Mouse (Mus musculus) heart, adult 2 months (tissue): ENCODE data around the gene Tmem210.

Source experiments
- CTCF ChIP-seq: fragments of 200-600 bp; IDR thresholded peaks from 2 replicates; pipeline ENCODE4 v1.8.1; 2022; ENCODE audit warnings: antibody characterized with exemption, mild to moderate bottlenecking, moderate library complexity
- POLR2A ChIP-seq: fragments of 200-500 bp; IDR thresholded peaks from 2 replicates; pipeline ENCODE4 v1.6.1; 2011; ENCODE audit warnings: mild to moderate bottlenecking, low read depth, low read length, control low read depth; ENCODE audit not compliant: insufficient read depth

- TF ChIP-seq CTCF (no peak), POLR2A (no peak)
Observed at GRCm38 (mm10) chr2:25242101-25242506, 45.8 kb upstream of the Tmem210 start, which contains the start of the genes Rnf208 and Cysrt1.
